ENCODE assay signal across 12 mouse cellular contexts in genomic region chr8:70494416-70494945, GRCm38 (mm10). TPM values are rescaled to one million over a fixed set of nuclear protein-coding genes. Genes with fewer than 3 reads are reported as not detected.
DNase-seq lines count a peak whose midpoint lies in the region; ATAC-seq and TF ChIP-seq lines count a peak whose summit lies in the region.
"Had no signal": no experiment of that assay in that cellular context is flagged by ENCODE, and none has a peak within 500 bp of the region (broad histone marks: within the 10 kb centered on the region; RNA-seq: fewer than 3 reads in every experiment).

No protein-coding gene starts in this region.

- peaks cover 53% of the 10 kb centered on the region for H3K79me2 ChIP-seq in C2C12 (ENCODE audit: control insufficient read depth, insufficient read depth)

- no peaks in the 10 kb centered on the region for H3K36me3 ChIP-seq in heart, embryonic 15.5 days
- no peaks in the 10 kb centered on the region for H3K36me3 ChIP-seq in C2C12 (ENCODE audit: control insufficient read depth, insufficient read depth)
- H3K36me3 ChIP-seq in embryonic facial prominence, embryonic 15.5 days: no peaks in the 10 kb centered on the region
- no peaks in the 10 kb centered on the region for H3K36me3 ChIP-seq in limb, embryonic 15.5 days
- no peaks in the 10 kb centered on the region for H3K36me3 ChIP-seq in intestine, postnatal 0 days (ENCODE audit: control insufficient read depth, insufficient read depth)

- 3% methylated on average over 28 of the region's 28 CpGs for WGBS in heart, embryonic 15.5 days
- WGBS in embryonic facial prominence, embryonic 15.5 days: 5% methylated on average over 28 of the region's 28 CpGs
- WGBS in limb, embryonic 15.5 days: 3% methylated on average over 25 of the region's 28 CpGs
- 4% methylated on average over 28 of the region's 28 CpGs for WGBS in intestine, postnatal 0 days

- peaks cover 36% of the 10 kb centered on the region for H3K4me1 ChIP-seq in heart, embryonic 15.5 days (replicated peaks)
- peaks cover 80% of the 10 kb centered on the region for H3K4me1 ChIP-seq in embryonic facial prominence, embryonic 15.5 days
- peaks cover 69% of the 10 kb centered on the region for H3K4me1 ChIP-seq in limb, embryonic 15.5 days
- H3K4me1 ChIP-seq in intestine, postnatal 0 days (replicated peaks; ENCODE audit: control insufficient read depth, insufficient read depth, low read length): peaks cover 1% of the 10 kb centered on the region; the same call in 1 of the 2 replicates

- H3K27ac ChIP-seq in heart, embryonic 15.5 days: no peak overlapping the region
- H3K27ac ChIP-seq in embryonic facial prominence, embryonic 15.5 days (replicated peaks): peak overlapping the region; percentile 85
- H3K27ac ChIP-seq in limb, embryonic 15.5 days: peak overlapping the region; percentile 68; the same call in 1 of the 2 replicates
- no peak overlapping the region for H3K27ac ChIP-seq in intestine, postnatal 0 days (ENCODE audit: low read depth, low read length)

- H3K79me3 ChIP-seq in C2C12 (ENCODE audit: low read depth): peaks cover 23% of the 10 kb centered on the region

- H3K9ac ChIP-seq in heart, embryonic 15.5 days: no peak overlapping the region
- H3K9ac ChIP-seq in embryonic facial prominence, embryonic 15.5 days: peak overlapping the region; percentile 53
- H3K9ac ChIP-seq in limb, embryonic 15.5 days: 0 out of 2 replicates have a peak overlapping the region, but pooled peaks have one; percentile 21
- H3K9ac ChIP-seq in intestine, postnatal 0 days (ENCODE audit: low read depth, low read length): no peak overlapping the region

- H3K9me3 ChIP-seq in heart, embryonic 15.5 days (replicated peaks): no peaks in the 10 kb centered on the region
- no peaks in the 10 kb centered on the region for H3K9me3 ChIP-seq in embryonic facial prominence, embryonic 15.5 days (replicated peaks)
- no peaks in the 10 kb centered on the region for H3K9me3 ChIP-seq in limb, embryonic 15.5 days
- no peaks in the 10 kb centered on the region for H3K9me3 ChIP-seq in intestine, postnatal 0 days (ENCODE audit: control insufficient read depth)

- TF ChIP-seq CTCF in C2C12 (IDR thresholded peaks at IDR 0.05; ENCODE audit: control insufficient read depth, insufficient read depth, insufficient read length): no peak
- no peak for TF ChIP-seq CTCF in intestine, postnatal 0 days (IDR thresholded peaks at IDR 0.05; ENCODE audit: low read depth)

- H3K4me2 ChIP-seq in heart, embryonic 15.5 days: peak overlapping the region; percentile 80; the same call in 1 of the 2 replicates
- peak overlapping the region; percentile 88 for H3K4me2 ChIP-seq in embryonic facial prominence, embryonic 15.5 days (replicated peaks)
- peak overlapping the region; percentile 89 for H3K4me2 ChIP-seq in limb, embryonic 15.5 days
- no peak overlapping the region for H3K4me2 ChIP-seq in intestine, postnatal 0 days (replicated peaks; ENCODE audit: low read depth)

- no peak for DNase-seq in heart, postnatal 36 days
- DNase-seq in adrenal gland, adult 18-20 months (ENCODE audit: low spot score in 2 of 2): no peak
- no peak for DNase-seq in embryo, embryonic 10 days (ENCODE audit: low spot score)
- DNase-seq: thymus, postnatal 14 days had no signal

- peaks cover 100% of the 10 kb centered on the region for H3K27me3 ChIP-seq in heart, embryonic 15.5 days
- no peaks in the 10 kb centered on the region for H3K27me3 ChIP-seq in C2C12 (ENCODE audit: control insufficient read depth, insufficient read depth, insufficient read length)
- H3K27me3 ChIP-seq in embryonic facial prominence, embryonic 15.5 days: peaks cover 75% of the 10 kb centered on the region
- H3K27me3 ChIP-seq in limb, embryonic 15.5 days: peaks cover 87% of the 10 kb centered on the region
- H3K27me3 ChIP-seq in intestine, postnatal 0 days (replicated peaks; ENCODE audit: control insufficient read depth, insufficient read depth, low read length): peaks cover 95% of the 10 kb centered on the region

- peak overlapping the region; percentile 82 for H3ac ChIP-seq in C2C12 (ENCODE audit: control insufficient read depth, insufficient read length, low read depth)

- intact Hi-C loops in heart, postnatal 36 days (cut with DNase I): no loop called here

- no peak for ATAC-seq in heart, embryonic 15.5 days (replicated peaks; ENCODE audit: insufficient number of reproducible peaks, insufficient read depth, low FRiP score, low read depth)
- ATAC-seq in embryonic facial prominence, embryonic 15.5 days (ENCODE audit: insufficient number of reproducible peaks, low FRiP score, low TSS enrichment, low read depth): no peak
- ATAC-seq in limb, embryonic 15.5 days (ENCODE audit: insufficient number of reproducible peaks, low FRiP score, low TSS enrichment, low read depth): no peak
- no peak for ATAC-seq in intestine, postnatal 0 days

- H3K4me3 ChIP-seq in heart, embryonic 15.5 days: peak overlapping the region; percentile 49
- H3K4me3 ChIP-seq in C2C12 (ENCODE audit: insufficient read depth, poor library complexity, severe bottlenecking): peak overlapping the region; percentile 51
- peak overlapping the region; percentile 52 for H3K4me3 ChIP-seq in embryonic facial prominence, embryonic 15.5 days (replicated peaks)
- peak overlapping the region; percentile 53 for H3K4me3 ChIP-seq in limb, embryonic 15.5 days
- no peak overlapping the region for H3K4me3 ChIP-seq in intestine, postnatal 0 days (ENCODE audit: low read depth, low read length)

TF ChIP-seq in C2C12, 6 proteins besides CTCF, POLR2A, EP300 and RAD21:
- no peak for TF ChIP-seq MYOG (IDR thresholded peaks at IDR 0.05; ENCODE audit: control insufficient read depth, extremely low read depth, insufficient read length)
- TF ChIP-seq MYOD1 (IDR thresholded peaks at IDR 0.05; ENCODE audit: control insufficient read depth, insufficient read length, low read depth): no peak
- no peak for TF ChIP-seq MAX (IDR thresholded peaks at IDR 0.05)
- TF ChIP-seq CEBPB (IDR thresholded peaks at IDR 0.05; ENCODE audit: low read depth): no peak
- no peak for TF ChIP-seq USF1 (IDR thresholded peaks at IDR 0.05; ENCODE audit: low read depth)
- TF ChIP-seq FOSL1 (IDR thresholded peaks at IDR 0.05; ENCODE audit: insufficient read depth, low read length, poor library complexity, severe bottlenecking): no peak

RNA-seq across cellular contexts. Expression of gene Crlf1, which starts 1.5 kb away (rescaled TPM):
- 3.8 and 11.1 TPM in 2 replicates for polyA plus RNA-seq in heart, embryonic 15.5 days (2015; fragmentation: Nextera tagmentation; extraction: Ambion mirVana)
- under 1 TPM; 0.39 to 0.62 TPM for total RNA-seq in heart, postnatal 36 days (2021)
- 294 TPM for polyA plus RNA-seq in C2C12 (2012; fragmentation: generic; extraction: Trizol)
- 151 and 159 TPM in 2 replicates for polyA plus RNA-seq in embryonic facial prominence, embryonic 15.5 days (2015; fragmentation: Nextera tagmentation; extraction: Ambion mirVana)
- polyA plus RNA-seq in limb, embryonic 15.5 days (2015; fragmentation: Nextera tagmentation; extraction: Ambion mirVana): 91.2 and 97.7 TPM in 2 replicates
- 1 to 10 TPM in 1 of 2 experiments, under 1 TPM in 1; 0.74 to 1.6 TPM for total RNA-seq in adrenal gland, adult 18-20 months (2021)
- 0.61 and 0.81 TPM in 2 replicates for polyA plus RNA-seq in intestine, postnatal 0 days (2015; fragmentation: Nextera tagmentation; extraction: Ambion mirVana)

RNA-seq across cellular contexts. Expression of gene Tmem59l, which starts 7.3 kb away (rescaled TPM):
- 0.24 and 0.96 TPM in 2 replicates for polyA plus RNA-seq in heart, embryonic 15.5 days (2015; fragmentation: Nextera tagmentation; extraction: Ambion mirVana)
- not detected for total RNA-seq in heart, postnatal 36 days (2021)
- polyA plus RNA-seq in C2C12 (2012; fragmentation: generic; extraction: Trizol): 0.36 TPM
- 16.5 and 18.7 TPM in 2 replicates for polyA plus RNA-seq in embryonic facial prominence, embryonic 15.5 days (2015; fragmentation: Nextera tagmentation; extraction: Ambion mirVana)
- polyA plus RNA-seq in limb, embryonic 15.5 days (2015; fragmentation: Nextera tagmentation; extraction: Ambion mirVana): 6.9 and 9.6 TPM in 2 replicates
- 10 to 100 TPM; 20.4 to 26.4 TPM for total RNA-seq in adrenal gland, adult 18-20 months (2021)
- polyA plus RNA-seq in intestine, postnatal 0 days (2015; fragmentation: Nextera tagmentation; extraction: Ambion mirVana): 2.3 and 2.4 TPM in 2 replicates
- total RNA-seq: heart, postnatal 10 days; MEL had no signal
- polyA plus RNA-seq: liver, embryonic 16.5 days had no signal

RNA-seq across cellular contexts. Expression of gene Rex1bd, which starts 12.1 kb away (rescaled TPM):
- 116 and 117 TPM in 2 replicates for polyA plus RNA-seq in heart, embryonic 15.5 days (2015; fragmentation: Nextera tagmentation; extraction: Ambion mirVana)
- 100 to 1,000 TPM; 109 to 113 TPM for total RNA-seq in heart, postnatal 36 days (2021)
- 199 TPM for polyA plus RNA-seq in C2C12 (2012; fragmentation: generic; extraction: Trizol)
- 155 and 174 TPM in 2 replicates for polyA plus RNA-seq in embryonic facial prominence, embryonic 15.5 days (2015; fragmentation: Nextera tagmentation; extraction: Ambion mirVana)
- 136 and 149 TPM in 2 replicates for polyA plus RNA-seq in limb, embryonic 15.5 days (2015; fragmentation: Nextera tagmentation; extraction: Ambion mirVana)
- 100 to 1,000 TPM; 155 to 174 TPM for total RNA-seq in adrenal gland, adult 18-20 months (2021)
- 145 and 148 TPM in 2 replicates for polyA plus RNA-seq in intestine, postnatal 0 days (2015; fragmentation: Nextera tagmentation; extraction: Ambion mirVana)

RNA-seq across cellular contexts. Expression of gene Uba52, which starts 16.1 kb away (rescaled TPM):
- polyA plus RNA-seq in heart, embryonic 15.5 days (2015; fragmentation: Nextera tagmentation; extraction: Ambion mirVana): 684 and 768 TPM in 2 replicates
- 1,000 to 10,000 TPM; 1,469 to 1,509 TPM for total RNA-seq in heart, postnatal 36 days (2021)
- polyA plus RNA-seq in C2C12 (2012; fragmentation: generic; extraction: Trizol): 1,556 TPM
- polyA plus RNA-seq in embryonic facial prominence, embryonic 15.5 days (2015; fragmentation: Nextera tagmentation; extraction: Ambion mirVana): 940 and 1,016 TPM in 2 replicates
- polyA plus RNA-seq in limb, embryonic 15.5 days (2015; fragmentation: Nextera tagmentation; extraction: Ambion mirVana): 859 and 940 TPM in 2 replicates
- 1,000 to 10,000 TPM; 1,449 to 1,570 TPM for total RNA-seq in adrenal gland, adult 18-20 months (2021)
- 805 and 863 TPM in 2 replicates for polyA plus RNA-seq in intestine, postnatal 0 days (2015; fragmentation: Nextera tagmentation; extraction: Ambion mirVana)

RNA-seq across cellular contexts. Expression of gene Klhl26, which starts 17.7 kb away (rescaled TPM):
- polyA plus RNA-seq in heart, embryonic 15.5 days (2015; fragmentation: Nextera tagmentation; extraction: Ambion mirVana): 8.7 and 12.7 TPM in 2 replicates
- 1 to 10 TPM; 8.1 to 9.4 TPM for total RNA-seq in heart, postnatal 36 days (2021)
- polyA plus RNA-seq in C2C12 (2012; fragmentation: generic; extraction: Trizol): 34.4 TPM
- 27.6 and 28.1 TPM in 2 replicates for polyA plus RNA-seq in embryonic facial prominence, embryonic 15.5 days (2015; fragmentation: Nextera tagmentation; extraction: Ambion mirVana)
- polyA plus RNA-seq in limb, embryonic 15.5 days (2015; fragmentation: Nextera tagmentation; extraction: Ambion mirVana): 27.9 and 28.2 TPM in 2 replicates
- 10 to 100 TPM; 26.0 to 27.0 TPM for total RNA-seq in adrenal gland, adult 18-20 months (2021)
- 9.3 and 10.5 TPM in 2 replicates for polyA plus RNA-seq in intestine, postnatal 0 days (2015; fragmentation: Nextera tagmentation; extraction: Ambion mirVana)

Comparison
In these comparisons a context has a peak if more than half of its experiments do, and no peak if none do; other contexts are left out.
1. H3K27ac ChIP-seq: peak in embryonic facial prominence, embryonic 15.5 days (single experiment) and limb, embryonic 15.5 days (single experiment); none in heart, embryonic 15.5 days (single experiment) and intestine, postnatal 0 days (single experiment).
2. H3K9ac ChIP-seq: peak in embryonic facial prominence, embryonic 15.5 days (single experiment) and limb, embryonic 15.5 days (single experiment); none in heart, embryonic 15.5 days (single experiment) and intestine, postnatal 0 days (single experiment).